ENCODE assay signal across 9 mouse cellular contexts in the genomic region with DNA sequence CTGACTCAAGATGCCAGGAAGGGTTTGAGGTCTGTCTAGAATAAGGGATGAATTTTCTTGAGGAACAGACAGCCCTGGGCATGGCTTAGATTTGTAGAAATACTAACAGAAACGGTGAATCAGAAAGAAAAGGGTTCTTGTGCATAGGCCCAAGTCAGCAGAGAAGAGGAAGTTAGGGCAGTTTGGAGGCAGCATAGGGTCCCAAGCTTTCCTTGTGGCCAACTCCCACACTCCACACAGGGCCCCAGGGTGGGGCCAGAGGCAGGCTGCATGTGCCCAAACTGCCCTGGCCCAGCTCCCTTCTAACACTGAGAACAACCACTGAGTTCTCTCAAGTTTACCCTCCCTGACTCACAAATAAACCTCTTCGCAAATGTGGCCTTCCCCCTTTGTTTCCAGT.
"Had no signal": no experiment of that assay in that cellular context is flagged by ENCODE, and none has a peak within 500 bp of the region (broad histone marks: within the 10 kb centered on the region; RNA-seq: fewer than 3 reads in every experiment).

No protein-coding gene starts in this region.

- ATAC-seq: liver, postnatal 0 days; midbrain, embryonic 13.5 days; midbrain, embryonic 15.5 days had no signal

- DNase-seq: liver, postnatal 0 days; lung, embryonic 14.5 days; lung, postnatal 10 days; lung, postnatal 4 days; right cerebral cortex, postnatal 14 days; thymus, postnatal 14 days; thymus, postnatal 36 days had no signal
